Mouse (Mus musculus) ES-Bruce4 (cell line): Measurements from ENCODE around the gene Htr1b. TPM values are rescaled to one million over a fixed set of nuclear protein-coding genes. Genes with fewer than 3 reads are reported as not detected.

ENCODE experiments used
- H3K27ac ChIP-seq: 2 replicates; pipeline ENCODE4 v1.5.1; 2012; ENCODE audit warnings: low read length, inconsistent platforms; ENCODE audit not compliant: insufficient read depth
- H3K27me3 ChIP-seq: 2 replicates; pipeline ENCODE4 v1.6.1; 2012; ENCODE audit warnings: mild to moderate bottlenecking, low read length, inconsistent platforms; ENCODE audit not compliant: control insufficient read depth, poor library complexity, insufficient read depth, severe bottlenecking
- H3K36me3 ChIP-seq: 2 replicates; pipeline ENCODE4 v1.6.1; 2012; ENCODE audit warnings: inconsistent platforms, mild to moderate bottlenecking, low read length, moderate library complexity; ENCODE audit not compliant: control insufficient read depth, poor library complexity, insufficient read depth, severe bottlenecking
- H3K4me1 ChIP-seq: one replicate; pipeline ENCODE4 v1.8.1; 2011; ENCODE audit warnings: low read length; ENCODE audit not compliant: control insufficient read depth, insufficient read depth
- H3K4me3 ChIP-seq: 2 replicates; pipeline ENCODE4 v1.5.1; 2011; ENCODE audit warnings: low read depth, mild to moderate bottlenecking, low read length
- H3K9ac ChIP-seq: 2 replicates; pipeline ENCODE4 v1.6.1; 2012; ENCODE audit warnings: low read depth, mild to moderate bottlenecking, inconsistent platforms; ENCODE audit not compliant: poor library complexity, severe bottlenecking
- H3K9me3 ChIP-seq: replicated peaks from 2 replicates; pipeline ENCODE4 v1.6.1; 2012; ENCODE audit warnings: mild to moderate bottlenecking, low read length, inconsistent platforms; ENCODE audit not compliant: control insufficient read depth, poor library complexity, insufficient read depth, severe bottlenecking
- CTCF ChIP-seq: IDR thresholded peaks from one replicate; pipeline ENCODE4 v1.8.1; 2011; ENCODE audit warnings: low read depth, low read length
- EP300 ChIP-seq: IDR thresholded peaks from 2 replicates; pipeline ENCODE4 v1.6.1; 2011; ENCODE audit warnings: low read depth, low read length; ENCODE audit not compliant: insufficient read depth
- POLR2A ChIP-seq: IDR thresholded peaks from one replicate; pipeline ENCODE4 v1.8.1; 2011; ENCODE audit warnings: low read length; ENCODE audit not compliant: insufficient read depth
- polyA plus RNA-seq: library from polyadenylated mRNA; stranded (reverse); fragments of >200 nt; gene quantifications from 2 replicates; pipeline ENCODE4 v1.2.4, GENCODE M21; 2011; ENCODE audit warnings: low read depth; ENCODE audit not compliant: missing spikeins, insufficient read depth, insufficient read length

The Htr1b gene
- polyA plus RNA-seq, 1 experiment = 0.37 TPM

DNA sequence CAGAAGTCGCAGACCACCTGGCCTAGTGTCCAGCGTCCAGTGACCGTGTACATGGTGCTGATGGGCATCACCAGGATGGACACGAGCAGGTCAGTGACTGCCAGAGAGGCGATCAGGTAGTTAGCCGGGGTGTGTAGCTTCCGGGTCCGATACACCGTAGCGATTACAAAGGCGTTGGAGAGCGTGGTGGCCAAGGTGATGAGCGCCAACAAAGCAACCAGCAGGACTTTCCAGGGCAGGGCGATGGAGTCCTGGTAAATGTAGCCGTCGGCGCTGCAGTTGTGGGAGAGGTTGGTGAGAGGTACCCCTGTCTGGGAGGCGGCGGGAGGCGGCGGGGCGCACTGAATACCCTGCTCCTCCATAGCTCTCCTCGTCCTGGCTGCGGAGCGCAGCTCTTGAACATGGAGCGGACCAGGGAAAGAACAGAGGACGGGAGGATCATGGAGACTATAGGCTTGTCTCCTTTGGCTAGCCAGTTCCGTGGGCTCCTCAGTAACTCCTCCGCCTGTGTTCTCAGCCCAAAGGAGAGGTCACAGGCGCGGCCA is 1.4 kb downstream of the Htr1b start:
- Histone ChIP-seq H3K27me3 (peaks cover 6% of the 10 kb centered on the region), H3K4me3 (peak overlapping the region; percentile 93), H3K9me3 (no peaks in the 10 kb centered on the region), H3K27ac (no peak overlapping the region), H3K4me1 (no peaks in the 10 kb centered on the region), H3K36me3 (no peaks in the 10 kb centered on the region), H3K9ac (peak overlapping the region; percentile 42)
- no peak for TF ChIP-seq POLR2A
- no peak for TF ChIP-seq CTCF
- TF ChIP-seq EP300 = no peak

DNA sequence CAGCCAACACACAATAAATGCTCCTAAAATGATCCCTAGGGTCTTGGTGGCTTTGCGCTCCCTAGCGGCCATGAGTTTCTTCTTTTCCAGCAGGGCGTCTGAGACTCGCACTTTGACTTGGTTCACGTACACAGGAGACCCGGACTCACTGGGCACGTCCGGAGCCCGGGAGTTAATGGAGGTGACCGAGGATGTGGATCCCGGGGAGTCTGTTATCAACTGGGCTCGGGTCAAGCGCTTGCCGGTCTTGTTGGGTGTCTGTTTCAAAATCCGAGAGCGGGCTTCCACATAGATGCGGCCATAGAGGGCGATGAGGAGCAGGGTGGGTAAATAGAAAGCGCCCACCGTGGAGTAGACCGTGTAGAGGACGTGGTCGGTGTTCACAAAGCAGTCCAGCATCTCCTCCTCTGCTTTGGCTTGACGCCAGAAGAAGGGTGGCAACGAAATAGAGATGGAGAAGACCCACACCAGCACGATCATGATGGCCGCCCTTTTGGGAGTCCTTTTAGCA is 2.0 kb downstream of the Htr1b start:
- peaks cover 6% of the 10 kb centered on the region for H3K27me3 ChIP-seq
- H3K9ac ChIP-seq = no peak overlapping the region
- no peaks in the 10 kb centered on the region for H3K9me3 ChIP-seq
- no peaks in the 10 kb centered on the region for H3K4me1 ChIP-seq
- no peaks in the 10 kb centered on the region for H3K36me3 ChIP-seq
- TF ChIP-seq EP300 (no peak), POLR2A (no peak), CTCF (peak; percentile 31)
- peak overlapping the region; percentile 93 for H3K4me3 ChIP-seq
- no peak overlapping the region for H3K27ac ChIP-seq

DNA sequence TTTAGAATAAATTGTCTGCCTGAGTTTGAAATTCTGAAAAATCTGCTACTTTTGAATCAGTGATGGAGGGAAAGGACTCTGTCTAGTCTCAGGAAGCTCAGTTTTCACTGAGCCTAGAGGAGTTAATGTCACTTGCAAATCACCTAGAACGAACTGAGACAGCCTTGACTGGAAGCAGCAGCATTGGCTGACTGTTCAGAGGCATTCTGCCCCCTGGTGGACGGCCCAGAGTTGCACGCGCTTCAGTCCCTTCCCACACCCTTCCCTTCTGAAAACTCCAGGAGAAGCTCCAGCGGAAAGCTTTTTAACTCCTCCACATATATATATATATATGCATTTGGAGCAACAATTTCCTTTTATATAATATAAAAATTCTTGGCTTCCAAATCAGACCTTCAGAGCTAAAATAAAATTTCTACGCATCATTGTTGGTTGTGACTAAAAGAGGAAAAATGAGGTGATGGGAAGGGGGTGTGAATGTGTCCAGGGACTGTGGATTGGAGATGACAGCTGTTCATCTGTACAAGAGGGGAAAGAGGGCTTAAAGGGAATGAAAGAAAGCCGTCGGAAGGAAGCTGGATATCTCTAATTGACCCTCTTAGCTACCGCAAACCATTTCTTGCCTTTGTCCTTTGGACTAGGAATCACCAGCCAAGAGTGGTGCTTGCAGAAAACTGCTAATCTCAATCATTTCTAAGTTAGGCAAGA is 6.6 kb downstream of the Htr1b start:
- no peak overlapping the region for H3K27ac ChIP-seq
- no peaks in the 10 kb centered on the region; the same call in 1 of the 2 replicates for H3K27me3 ChIP-seq
- H3K9me3 ChIP-seq = no peaks in the 10 kb centered on the region
- H3K9ac ChIP-seq = no peak overlapping the region
- H3K36me3 ChIP-seq = no peaks in the 10 kb centered on the region
- TF ChIP-seq CTCF (peak; percentile 93), EP300 (no peak), POLR2A (no peak)
- H3K4me1 ChIP-seq = no peaks in the 10 kb centered on the region
- H3K4me3 ChIP-seq = no peak overlapping the region

DNA sequence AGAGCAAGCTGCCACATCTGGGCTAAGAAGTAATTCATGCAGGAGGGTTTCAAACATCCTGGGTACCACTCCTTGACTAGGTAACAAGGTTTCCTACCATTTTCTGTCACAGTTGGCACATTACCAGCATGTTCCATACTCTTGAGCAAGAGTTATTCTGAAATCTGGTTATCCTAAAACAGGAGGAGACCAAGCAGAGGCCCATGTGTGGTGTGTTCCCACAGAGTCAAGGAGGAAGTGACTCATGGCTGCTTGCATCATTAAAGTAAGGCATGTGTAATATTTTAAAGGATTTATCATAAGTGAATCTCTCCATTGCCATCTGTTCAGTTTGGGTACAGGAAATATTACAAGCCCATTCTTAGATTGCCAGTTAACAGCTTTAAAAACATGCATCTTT is 7.7 kb downstream of the Htr1b start:
- Histone ChIP-seq H3K9me3 (no peaks in the 10 kb centered on the region), H3K27ac (no peak overlapping the region), H3K4me1 (no peaks in the 10 kb centered on the region), H3K36me3 (no peaks in the 10 kb centered on the region), H3K9ac (no peak overlapping the region), H3K4me3 (no peak overlapping the region), H3K27me3 (no peaks in the 10 kb centered on the region)
- no peak for TF ChIP-seq POLR2A
- no peak for TF ChIP-seq EP300
- no peak for TF ChIP-seq CTCF

DNA sequence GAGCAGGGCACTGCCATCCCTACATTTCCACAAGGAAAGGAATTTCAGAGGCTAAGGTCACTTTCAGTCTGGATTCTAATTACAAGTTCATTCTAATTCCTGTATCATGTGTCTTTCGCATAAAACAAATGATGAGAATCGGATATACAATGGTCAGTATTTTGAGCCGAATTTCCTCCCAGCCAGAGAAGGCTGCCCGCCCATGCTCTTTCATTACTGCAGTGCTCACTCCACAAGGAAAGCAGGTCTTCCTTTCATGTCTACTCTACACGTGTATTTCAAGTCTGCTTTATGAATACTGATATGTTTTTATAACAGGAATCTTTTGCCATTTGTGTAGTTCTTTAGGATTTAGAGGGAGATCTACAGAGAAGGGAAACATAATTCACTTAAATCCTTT is 10.8 kb downstream of the Htr1b start:
- H3K27me3 ChIP-seq = no peaks in the 10 kb centered on the region
- H3K9me3 ChIP-seq = no peaks in the 10 kb centered on the region
- no peak overlapping the region for H3K27ac ChIP-seq
- H3K4me3 ChIP-seq = no peak overlapping the region
- TF ChIP-seq POLR2A (no peak), EP300 (no peak), CTCF (no peak)
- no peaks in the 10 kb centered on the region for H3K36me3 ChIP-seq
- no peaks in the 10 kb centered on the region for H3K4me1 ChIP-seq
- H3K9ac ChIP-seq = no peak overlapping the region

DNA sequence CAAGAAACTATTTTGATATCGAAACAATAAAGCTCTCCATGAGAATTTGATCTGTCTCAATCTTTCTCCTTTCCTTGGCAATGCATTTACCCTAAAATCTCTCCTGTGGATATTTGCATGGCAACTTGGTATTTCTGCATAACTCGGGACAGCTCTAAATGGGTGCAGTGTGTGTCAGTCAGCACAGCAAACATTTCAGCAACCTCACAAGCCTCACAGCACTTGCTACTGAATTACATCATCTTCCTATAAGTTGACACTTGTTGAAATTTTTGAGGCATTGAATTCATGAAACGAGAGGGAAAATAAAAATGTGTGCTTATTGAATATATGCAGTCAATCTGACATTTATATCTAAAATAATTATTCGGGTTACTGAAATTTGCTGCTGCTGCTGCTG is 22.6 kb downstream of the Htr1b start:
- H3K4me1 ChIP-seq = no peaks in the 10 kb centered on the region
- H3K27me3 ChIP-seq = no peaks in the 10 kb centered on the region
- no peaks in the 10 kb centered on the region for H3K36me3 ChIP-seq
- TF ChIP-seq EP300 = no peak
- TF ChIP-seq CTCF = no peak
- no peak for TF ChIP-seq POLR2A
- H3K9ac ChIP-seq = no peak overlapping the region
- H3K9me3 ChIP-seq = no peaks in the 10 kb centered on the region
- H3K4me3 ChIP-seq = no peak overlapping the region
- H3K27ac ChIP-seq = no peak overlapping the region

Other genes with a start within 250 kb of the Htr1b start
- gene Mei4, start 229.8 kb upstream of the Htr1b start, polyA plus RNA-seq = 2.6 and 3.7 TPM in 2 replicates